Mouse (Mus musculus) kidney, embryonic 14.5 days (tissue): Measurements from ENCODE around the gene B4galt3. TPM values are rescaled to one million over a fixed set of nuclear protein-coding genes. Genes with fewer than 3 reads are reported as not detected.
A peak's percentile ranks its signal among the peaks of the same experiment; 100 is the strongest.
"Not testable (repeated sequence)": the region's sequence is repeated elsewhere in the genome, so short reads cannot be mapped to it uniquely, and the experiment has no call there.

ENCODE experiments used
- ATAC-seq: fragments of 200-750 bp; cut with Nextera tagmentation; 2 replicates; pipeline ENCODE4 v1.8.0; 2017; ENCODE audit warnings: moderate number of reproducible peaks, mild to moderate bottlenecking, moderate TSS enrichment, moderate library complexity; ENCODE audit not compliant: low FRiP score, low TSS enrichment
- H3K27ac ChIP-seq: fragments of 300-500 bp; sonication (generic); 2 replicates; pipeline ENCODE4 v1.5.1; 2014; ENCODE audit warnings: low read depth, mild to moderate bottlenecking, low read length, moderate library complexity, mixed read lengths
- H3K27me3 ChIP-seq: fragments of 300-500 bp; sonication (generic); 2 replicates; pipeline ENCODE4 v1.6.1; 2014; ENCODE audit warnings: mild to moderate bottlenecking, low read length; ENCODE audit not compliant: control insufficient read depth, insufficient read depth
- H3K36me3 ChIP-seq: fragments of 300-500 bp; sonication (generic); 2 replicates; pipeline ENCODE4 v1.6.1; 2014; ENCODE audit warnings: low read length, mixed read lengths; ENCODE audit not compliant: control insufficient read depth, insufficient read depth
- H3K4me1 ChIP-seq: fragments of 300-500 bp; sonication (generic); 2 replicates; pipeline ENCODE4 v1.6.1; 2014; ENCODE audit warnings: low read length, mixed read lengths; ENCODE audit not compliant: control insufficient read depth, insufficient read depth
- H3K4me2 ChIP-seq: fragments of 300-500 bp; sonication (generic); replicated peaks from 2 replicates; pipeline ENCODE4 v1.6.1; 2014; ENCODE audit warnings: low read depth, mild to moderate bottlenecking, low read length
- H3K4me3 ChIP-seq: fragments of 300-500 bp; sonication (generic); 2 replicates; pipeline ENCODE4 v1.5.1; 2014; ENCODE audit warnings: mild to moderate bottlenecking, low read length
- H3K9ac ChIP-seq: fragments of 300-500 bp; sonication (generic); 2 replicates; pipeline ENCODE4 v1.6.1; 2014; ENCODE audit warnings: low read depth, mild to moderate bottlenecking, low read length, moderate library complexity
- H3K9me3 ChIP-seq: fragments of 300-500 bp; sonication (generic); 2 replicates; pipeline ENCODE4 v1.6.1; 2016; ENCODE audit warnings: low read length; ENCODE audit not compliant: control insufficient read depth
- WGBS: fragments of 180-500 bp; shearing (Covaris S2); extraction: QIAGEN DNeasy Blood & Tissue Kit; methylation state at CpG from one replicate; pipeline ENCODE4 v1.1.7; 2014; 5-methylcytosine and 5-hydroxymethylcytosine counted together
- polyA plus RNA-seq: library from polyadenylated mRNA; unstranded; fragments of >200 nt; fragmentation: Nextera tagmentation; extraction: Ambion mirVana; gene quantifications from 2 replicates; pipeline ENCODE4 v1.2.1, GENCODE M21; 2014

Gene B4galt3
- polyA plus RNA-seq, 1 experiment from 2014 or later, result 79.2 TPM

DNA sequence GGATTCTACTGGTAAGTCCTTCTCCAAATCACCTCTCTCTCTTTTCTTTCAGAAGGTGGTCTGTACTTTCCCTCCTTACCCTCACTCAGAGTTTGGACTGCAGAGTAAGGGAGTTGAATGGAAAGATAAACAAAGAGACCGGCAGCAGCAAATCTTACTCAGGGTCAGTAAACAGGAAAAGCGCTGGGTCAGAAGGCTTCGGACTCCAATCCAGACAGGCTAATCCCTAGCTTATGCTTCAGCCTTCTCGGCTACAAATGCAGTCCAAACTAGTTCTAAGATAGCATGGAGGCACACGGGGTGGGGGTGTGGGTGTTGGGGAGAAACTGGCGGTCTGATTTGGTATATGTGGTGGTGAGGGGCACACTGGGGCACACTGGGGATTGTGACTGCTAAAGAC lies 32.7 kb upstream of the B4galt3 start:
- Histone ChIP-seq H3K27ac (no peak overlapping the region), H3K4me3 (no peak overlapping the region), H3K9ac (no peak overlapping the region), H3K4me2 (no peak overlapping the region), H3K4me1 (no peaks in the 10 kb centered on the region), H3K36me3 (peaks cover 93% of the 10 kb centered on the region), H3K27me3 (no peaks in the 10 kb centered on the region), H3K9me3 (no peaks in the 10 kb centered on the region)
- ATAC-seq, result no peak
- 81% methylated on average over 6 of the region's 6 CpGs for WGBS

DNA sequence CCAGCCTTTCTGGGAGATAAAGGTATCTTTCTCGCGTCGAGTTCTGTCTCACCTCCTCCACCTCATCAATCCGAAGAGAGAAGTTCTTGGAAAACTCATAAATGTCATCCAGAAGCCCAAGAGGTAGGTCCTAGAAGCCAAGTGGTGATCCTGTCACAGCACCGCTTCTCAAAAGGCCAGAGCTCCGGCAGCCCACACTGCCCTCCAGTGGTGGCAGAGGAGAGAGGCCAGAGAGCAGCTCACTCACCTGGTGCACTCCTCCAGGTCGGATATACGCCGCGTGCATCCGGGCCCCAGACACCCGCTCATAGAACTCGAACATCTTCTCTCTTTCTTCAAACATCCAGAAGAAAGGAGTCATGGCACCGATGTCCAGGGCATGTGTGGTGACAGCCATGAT lies 31.7 kb upstream of the B4galt3 start:
- H3K4me1 ChIP-seq, result no peaks in the 10 kb centered on the region
- 72% methylated on average over 14 of the region's 14 CpGs for WGBS
- ATAC-seq, result no peak

DNA sequence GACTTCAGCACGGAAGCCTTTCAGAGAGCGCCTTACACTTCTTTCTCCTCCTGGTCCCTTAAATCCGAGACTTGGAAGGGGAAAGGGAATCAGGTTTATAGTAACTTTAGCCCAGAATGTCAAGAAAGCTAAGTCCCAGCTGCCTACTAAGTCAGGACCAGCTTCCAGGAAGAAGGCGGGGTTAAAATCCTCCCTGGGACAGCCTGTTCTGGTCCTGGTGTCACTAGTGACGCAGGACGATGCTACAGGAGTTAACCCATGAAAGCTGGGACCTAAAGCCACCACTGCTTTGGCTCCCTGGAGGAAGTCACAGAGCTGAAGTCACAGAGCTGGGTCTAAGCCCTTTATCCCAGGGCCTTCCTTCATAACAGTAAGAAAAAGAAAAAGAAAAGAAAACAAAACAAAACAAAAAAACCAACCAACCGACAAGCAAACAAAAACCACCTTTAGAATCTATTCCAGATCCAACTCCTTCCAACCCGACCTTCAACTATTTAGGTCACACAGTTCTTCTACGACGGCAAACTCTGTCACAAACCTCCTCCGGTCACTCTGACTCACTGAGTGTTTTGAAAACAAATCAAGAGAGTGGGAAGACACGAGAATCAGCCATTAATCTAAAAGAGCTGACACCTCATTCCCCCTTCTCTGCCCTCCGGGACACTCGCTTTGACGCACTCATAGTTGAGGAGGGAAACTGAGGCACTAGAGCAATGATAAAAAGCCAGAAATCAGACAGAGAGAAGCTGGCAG lies 30.0 kb upstream of the B4galt3 start:
- ATAC-seq, result no peak
- Histone ChIP-seq H3K36me3 (peaks cover 97% of the 10 kb centered on the region), H3K4me1 (no peaks in the 10 kb centered on the region), H3K27ac (no peak overlapping the region), H3K4me3 (no peak overlapping the region), H3K27me3 (no peaks in the 10 kb centered on the region), H3K9me3 (no peaks in the 10 kb centered on the region), H3K4me2 (no peak overlapping the region), H3K9ac (no peak overlapping the region)
- WGBS, result 55% methylated on average over 15 of the region's 15 CpGs

More for the DNA sequence above, 31.7 kb upstream of the B4galt3 start:
- H3K4me3 ChIP-seq, result no peak overlapping the region
- peaks cover 99% of the 10 kb centered on the region for H3K36me3 ChIP-seq
- H3K9me3 ChIP-seq, result no peaks in the 10 kb centered on the region
- no peak overlapping the region for H3K27ac ChIP-seq
- H3K4me2 ChIP-seq, result no peak overlapping the region
- no peak overlapping the region for H3K9ac ChIP-seq
- no peaks in the 10 kb centered on the region for H3K27me3 ChIP-seq

DNA sequence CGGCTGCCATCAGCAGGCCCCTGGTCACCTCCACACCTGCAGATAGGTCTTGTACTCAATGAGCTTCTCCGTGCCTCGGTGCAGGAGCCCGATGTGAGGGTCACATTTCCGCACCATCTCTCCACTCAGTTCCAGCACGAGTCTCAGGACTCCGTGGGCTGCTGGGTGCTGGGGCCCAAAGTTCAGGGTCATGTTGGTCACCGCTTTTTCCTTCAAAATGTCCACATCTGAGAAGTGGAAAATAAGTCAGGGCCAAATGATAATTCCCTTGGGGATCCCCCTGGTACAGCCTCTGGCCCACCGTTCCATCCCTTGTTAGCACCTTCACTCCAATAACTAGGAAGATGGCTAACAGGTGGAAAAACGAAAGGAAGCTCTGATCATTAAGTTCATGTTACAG lies 29.2 kb upstream of the B4galt3 start:
- Histone ChIP-seq H3K27me3 (no peaks in the 10 kb centered on the region), H3K4me1 (0 out of 2 replicates have a peak, but pooled peaks cover 3% of the 10 kb centered on the region), H3K4me3 (no peak overlapping the region), H3K9me3 (no peaks in the 10 kb centered on the region), H3K27ac (no peak overlapping the region), H3K36me3 (peaks cover 90% of the 10 kb centered on the region), H3K4me2 (no peak overlapping the region), H3K9ac (no peak overlapping the region)
- ATAC-seq, result no peak
- WGBS, result 82% methylated on average over 10 of the region's 10 CpGs

DNA sequence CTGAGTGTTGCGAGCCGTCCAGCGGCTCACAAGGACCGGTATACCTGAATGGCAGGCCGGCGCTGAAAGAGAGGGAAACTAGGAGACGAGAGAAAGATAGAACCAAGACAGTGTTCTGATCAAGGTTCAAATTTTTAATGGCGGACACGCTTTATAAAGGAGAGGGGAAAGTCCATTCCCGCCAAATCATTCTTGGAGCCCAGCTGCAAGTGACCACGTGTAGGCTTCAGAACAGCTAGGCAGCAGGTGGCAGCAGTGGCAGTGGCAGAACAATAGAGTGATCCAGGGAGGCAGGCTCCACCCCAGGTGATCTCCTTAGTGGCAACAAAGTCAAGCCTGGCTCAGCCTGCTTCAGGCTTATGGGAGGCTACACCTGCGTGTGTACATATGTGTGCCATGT lies 28.2 kb upstream of the B4galt3 start:
- H3K4me3 ChIP-seq, H3K9me3 ChIP-seq, H3K9ac ChIP-seq, H3K27me3 ChIP-seq, H3K4me2 ChIP-seq, H3K4me1 ChIP-seq, H3K27ac ChIP-seq, ATAC-seq: not testable (repeated sequence)
- H3K36me3 ChIP-seq, result peaks cover 80% of the 10 kb centered on the region
- 92% methylated on average over 12 of the region's 12 CpGs for WGBS

DNA sequence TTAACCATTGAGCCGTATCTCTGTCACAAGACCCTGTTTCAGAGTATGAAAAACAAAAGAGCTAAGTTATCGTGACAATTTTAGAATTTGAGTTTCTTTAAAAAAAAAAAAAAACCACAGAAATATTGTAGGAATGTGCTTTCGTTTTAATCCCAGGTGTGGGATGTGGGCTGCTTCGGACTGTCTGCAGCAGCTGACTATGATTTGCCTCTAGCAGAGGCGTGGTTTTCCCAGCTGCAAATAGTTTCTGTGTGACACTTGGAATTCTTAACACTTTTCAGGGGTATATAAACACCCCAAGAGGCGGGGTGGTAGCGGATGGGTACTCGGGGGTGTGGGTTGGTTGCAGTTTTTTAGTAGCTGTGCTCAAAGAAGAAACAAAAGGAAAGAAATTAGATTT lies 24.8 kb upstream of the B4galt3 start:
- 96% methylated on average over 8 of the region's 8 CpGs for WGBS
- no peak overlapping the region for H3K9ac ChIP-seq
- H3K36me3 ChIP-seq, result peaks cover 46% of the 10 kb centered on the region
- H3K4me2 ChIP-seq, result no peak overlapping the region
- H3K27ac ChIP-seq, result no peak overlapping the region
- H3K4me1 ChIP-seq, result peaks cover 25% of the 10 kb centered on the region
- H3K9me3 ChIP-seq, result no peaks in the 10 kb centered on the region
- H3K4me3 ChIP-seq, result no peak overlapping the region
- no peaks in the 10 kb centered on the region for H3K27me3 ChIP-seq
- no peak for ATAC-seq

DNA sequence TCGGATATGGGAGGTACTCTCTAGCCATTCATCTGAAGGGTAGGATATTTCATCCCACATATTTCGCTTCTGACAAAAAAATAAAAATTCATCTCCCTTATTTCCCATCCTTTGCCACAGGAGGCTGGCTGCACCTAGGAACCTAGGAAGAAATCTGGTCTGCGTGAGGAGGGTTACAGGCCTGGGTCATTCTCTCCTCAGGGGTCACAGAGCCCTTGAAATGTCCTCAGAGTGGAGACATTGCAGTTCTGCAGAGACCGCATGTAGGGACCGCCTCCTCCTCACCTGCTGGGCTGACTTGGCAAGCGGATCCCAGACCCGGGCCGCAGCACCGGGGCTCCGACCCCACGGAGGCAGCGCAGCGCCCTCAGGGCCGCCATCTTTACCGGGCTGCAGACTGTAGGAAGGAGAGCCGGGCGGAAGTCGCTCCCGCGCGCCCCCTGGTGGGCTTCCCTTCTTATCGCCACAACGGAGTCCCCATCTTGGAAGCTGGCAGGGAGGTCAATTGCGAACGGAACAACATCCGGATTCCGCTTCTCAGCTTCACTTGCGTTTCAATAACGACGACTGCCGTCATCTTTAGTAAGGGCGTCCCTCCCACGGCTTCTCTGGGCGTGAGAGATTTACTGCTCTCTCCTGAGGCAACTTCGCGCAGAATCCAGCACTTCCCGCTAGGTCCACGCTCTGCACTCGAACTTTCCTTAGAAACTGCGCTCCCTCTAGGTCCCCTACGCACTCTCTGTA lies 23.2 kb upstream of the B4galt3 start:
- H3K36me3 ChIP-seq, result peaks cover 30% of the 10 kb centered on the region
- WGBS, result under 1% methylated on average over 41 of the region's 41 CpGs
- H3K4me1 ChIP-seq, result peaks cover 34% of the 10 kb centered on the region
- H3K9me3 ChIP-seq, result no peaks in the 10 kb centered on the region
- peak overlapping the region; percentile 82 for H3K4me2 ChIP-seq
- peak overlapping the region; percentile 88 for H3K9ac ChIP-seq
- no peaks in the 10 kb centered on the region for H3K27me3 ChIP-seq
- ATAC-seq, result peak; percentile 90
- peak overlapping the region; percentile 88 for H3K4me3 ChIP-seq
- peak overlapping the region; percentile 71 for H3K27ac ChIP-seq

DNA sequence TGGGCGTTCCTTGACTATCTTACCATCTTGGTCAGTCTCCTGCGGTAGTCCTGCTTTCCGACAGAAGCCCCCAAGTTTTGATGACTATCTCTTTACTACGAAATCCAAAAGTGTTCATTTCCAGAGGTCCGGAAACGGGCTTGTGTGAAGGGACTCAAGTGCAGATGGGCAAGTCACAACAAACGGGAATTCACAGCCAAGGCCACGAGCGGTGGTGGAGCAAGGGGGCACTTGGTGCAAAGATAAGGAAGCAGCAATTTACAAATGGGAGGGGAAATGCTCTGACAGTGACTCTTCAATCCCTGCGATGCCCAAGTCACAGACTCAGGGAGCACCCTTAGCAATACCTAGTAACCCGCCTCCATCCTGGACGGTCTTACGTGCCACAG lies 22.7 kb upstream of the B4galt3 start:
- Histone ChIP-seq H3K4me1 (peaks cover 34% of the 10 kb centered on the region), H3K27me3 (no peaks in the 10 kb centered on the region), H3K4me3 (peak overlapping the region; percentile 88), H3K27ac (peak overlapping the region; percentile 60), H3K4me2 (peak overlapping the region; percentile 45), H3K9ac (peak overlapping the region; percentile 1), H3K36me3 (peaks cover 25% of the 10 kb centered on the region), H3K9me3 (no peaks in the 10 kb centered on the region)
- ATAC-seq, result peak; percentile 0; the same call in 1 of the 2 replicates
- WGBS, result 9% methylated on average over 13 of the region's 13 CpGs

DNA sequence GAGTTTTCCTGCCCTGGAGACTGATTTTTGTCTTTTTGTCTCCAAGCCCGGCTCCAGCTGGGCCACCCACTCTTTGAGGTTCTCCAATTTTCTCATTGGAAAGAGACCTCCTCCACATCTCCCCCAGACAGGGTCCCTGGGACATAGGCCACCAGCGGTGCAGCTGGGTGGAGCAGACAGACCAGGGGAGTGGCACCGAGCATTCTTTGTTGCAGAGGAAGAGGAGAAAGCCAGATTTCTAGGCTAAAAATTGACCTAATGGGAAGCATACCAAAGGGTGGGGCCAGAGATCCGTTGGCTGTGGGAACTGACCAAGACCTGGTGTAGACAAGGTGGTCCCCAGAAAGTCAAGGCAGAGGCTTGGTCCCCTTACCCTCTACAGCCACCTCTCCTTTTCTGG lies 22.2 kb upstream of the B4galt3 start:
- Histone ChIP-seq H3K4me1 (peaks cover 38% of the 10 kb centered on the region), H3K9me3 (no peaks in the 10 kb centered on the region), H3K9ac (peak overlapping the region; percentile 1; the same call in 1 of the 2 replicates), H3K4me2 (peak overlapping the region; percentile 45), H3K36me3 (peaks cover 21% of the 10 kb centered on the region), H3K27me3 (no peaks in the 10 kb centered on the region), H3K4me3 (no peak overlapping the region), H3K27ac (peak overlapping the region; percentile 60)
- 27% methylated on average over 4 of the region's 4 CpGs for WGBS
- ATAC-seq, result no peak
